Mouse (Mus musculus) urinary bladder, adult 2 months (tissue): ENCODE data around the gene Pycr2. TPM values are rescaled to one million over a fixed set of nuclear protein-coding genes. Genes with fewer than 3 reads are reported as not detected.
A peak's percentile ranks its signal among the peaks of the same experiment; 100 is the strongest.

Experiments used
- DNase-seq: peaks from one replicate; pipeline ENCODE4 v3.0.0; 2022; ENCODE audit warnings: low spot score
- polyA plus RNA-seq: library from polyadenylated mRNA; depleted of rRNA; stranded (reverse); fragments of >200 nt; gene quantifications from 2 replicates; pipeline ENCODE4 v1.2.3, GENCODE M21; 2012; rRNA removed

Pycr2 gene
- polyA plus RNA-seq, 1 experiment = 46.5 TPM

GRCm38 (mm10) chr1:180940776-180941460, 36.8 kb downstream of the Pycr2 start:
- no peak for DNase-seq

- no peak for DNase-seq
Measured at GRCm38 (mm10) chr1:180941726-180942125, 37.6 kb downstream of the Pycr2 start.

GRCm38 (mm10) chr1:180942166-180943031, 38.3 kb downstream of the Pycr2 start, which contains the start of gene Tmem63a:
Gene Tmem63a (plus strand): TSS chr1:180942344.
- peak; percentile 79 for DNase-seq

- no peak for DNase-seq
Measured at GRCm38 (mm10) chr1:180943032-180943644, 39.0 kb downstream of the Pycr2 start.

- DNase-seq = no peak
Measured at GRCm38 (mm10) chr1:180943896-180944295, 39.8 kb downstream of the Pycr2 start.

- DNase-seq = no peak
Measured at GRCm38 (mm10) chr1:180944553-180944952, 40.5 kb downstream of the Pycr2 start.

- no peak for DNase-seq
Measured at GRCm38 (mm10) chr1:180945001-180945980, 41.2 kb downstream of the Pycr2 start.

- no peak for DNase-seq
Measured at GRCm38 (mm10) chr1:180946448-180946847, 42.4 kb downstream of the Pycr2 start.

- no peak for DNase-seq
Measured at GRCm38 (mm10) chr1:180952085-180952746, 48.1 kb downstream of the Pycr2 start.

- no peak for DNase-seq
Measured at GRCm38 (mm10) chr1:180952808-180953207, 48.7 kb downstream of the Pycr2 start.

- DNase-seq = no peak
Measured at GRCm38 (mm10) chr1:180956401-180956800, 52.3 kb downstream of the Pycr2 start.

GRCm38 (mm10) chr1:180956973-180957381, 52.9 kb downstream of the Pycr2 start:
- DNase-seq = no peak

Other genes starting within 250 kb of the Pycr2 start
- gene Mixl1, start 207.3 kb upstream of the Pycr2 start, polyA plus RNA-seq = not detected in 2 replicates
- gene Acbd3, start 178.2 kb upstream of the Pycr2 start, polyA plus RNA-seq = 35.4 and 36.5 TPM in 2 replicates
- 810 and 870 TPM in 2 replicates for gene H3f3a, start 90.3 kb upstream of the Pycr2 start, polyA plus RNA-seq
- gene Sde2, start 53.2 kb upstream of the Pycr2 start, polyA plus RNA-seq = 18.3 and 19.0 TPM in 2 replicates
- gene Lefty2, start 11.2 kb upstream of the Pycr2 start, polyA plus RNA-seq = 0.29 and 0.44 TPM in 2 replicates
- gene Lefty1, start 30.7 kb downstream of the Pycr2 start, polyA plus RNA-seq = 27.3 and 32.8 TPM in 2 replicates
- 72.8 and 80.0 TPM in 2 replicates for gene Tmem63a, start 38.1 kb downstream of the Pycr2 start, polyA plus RNA-seq
- 159 and 184 TPM in 2 replicates for gene Ephx1, start 116.6 kb downstream of the Pycr2 start, polyA plus RNA-seq
- gene 9130409I23Rik, start 146.9 kb downstream of the Pycr2 start, polyA plus RNA-seq = 0.28 and 0.33 TPM in 2 replicates
- gene Nvl, start 239.9 kb downstream of the Pycr2 start, polyA plus RNA-seq = 20.9 and 28.8 TPM in 2 replicates
- 27.5 and 29.4 TPM in 2 replicates for gene Cnih4, start 240.4 kb downstream of the Pycr2 start, polyA plus RNA-seq